Mouse (Mus musculus) hindbrain, embryonic 15.5 days (tissue): ENCODE data around the gene Nipa1. TPM values are rescaled to one million over a fixed set of nuclear protein-coding genes. Genes with fewer than 3 reads are reported as not detected.
A peak's percentile ranks its signal among the peaks of the same experiment; 100 is the strongest.

Source experiments
- ATAC-seq: fragments of 200-750 bp; cut with Nextera tagmentation; 2 replicates; pipeline ENCODE4 v1.8.0; 2017; ENCODE audit warnings: low read depth, moderate number of reproducible peaks, moderate TSS enrichment; ENCODE audit not compliant: low FRiP score
- H3K27ac ChIP-seq: fragments of 300-500 bp; sonication (generic); replicated peaks from 2 replicates; pipeline ENCODE4 v1.5.1; 2015; ENCODE audit warnings: mild to moderate bottlenecking, inconsistent platforms
- H3K27me3 ChIP-seq: fragments of 300-500 bp; sonication (generic); 2 replicates; pipeline ENCODE4 v1.6.1; 2015; ENCODE audit warnings: control low read depth, inconsistent platforms
- H3K36me3 ChIP-seq: fragments of 300-500 bp; sonication (generic); 2 replicates; pipeline ENCODE4 v1.6.1; 2015; ENCODE audit warnings: control low read depth, inconsistent platforms
- H3K4me1 ChIP-seq: fragments of 300-500 bp; sonication (generic); replicated peaks from 2 replicates; pipeline ENCODE4 v1.6.1; 2015; ENCODE audit warnings: control low read depth, inconsistent platforms
- H3K4me2 ChIP-seq: fragments of 300-500 bp; sonication (generic); 2 replicates; pipeline ENCODE4 v1.6.1; 2015; ENCODE audit warnings: moderate library complexity, mild to moderate bottlenecking, inconsistent platforms
- H3K4me3 ChIP-seq: fragments of 300-500 bp; sonication (generic); 2 replicates; pipeline ENCODE4 v1.5.1; 2015; ENCODE audit warnings: mild to moderate bottlenecking, inconsistent platforms
- H3K9ac ChIP-seq: fragments of 300-500 bp; sonication (generic); 2 replicates; pipeline ENCODE4 v1.6.1; 2015; ENCODE audit warnings: inconsistent platforms
- H3K9me3 ChIP-seq: fragments of 300-500 bp; sonication (generic); 2 replicates; pipeline ENCODE4 v1.6.1; 2016; ENCODE audit warnings: control low read depth, inconsistent platforms
- WGBS: fragments of 180-500 bp; shearing (Covaris S2); methylation state at CpG from one replicate; pipeline ENCODE4 v1.1.7; 2015; 5-methylcytosine and 5-hydroxymethylcytosine counted together
- polyA plus RNA-seq: library from polyadenylated mRNA; unstranded; fragments of >200 nt; fragmentation: Nextera tagmentation; extraction: Ambion mirVana; gene quantifications from 2 replicates; pipeline ENCODE4 v1.2.1, GENCODE M21; 2015

The Nipa1 gene
- polyA plus RNA-seq, 1 experiment from 2014 or later: 29.6 TPM

DNA sequence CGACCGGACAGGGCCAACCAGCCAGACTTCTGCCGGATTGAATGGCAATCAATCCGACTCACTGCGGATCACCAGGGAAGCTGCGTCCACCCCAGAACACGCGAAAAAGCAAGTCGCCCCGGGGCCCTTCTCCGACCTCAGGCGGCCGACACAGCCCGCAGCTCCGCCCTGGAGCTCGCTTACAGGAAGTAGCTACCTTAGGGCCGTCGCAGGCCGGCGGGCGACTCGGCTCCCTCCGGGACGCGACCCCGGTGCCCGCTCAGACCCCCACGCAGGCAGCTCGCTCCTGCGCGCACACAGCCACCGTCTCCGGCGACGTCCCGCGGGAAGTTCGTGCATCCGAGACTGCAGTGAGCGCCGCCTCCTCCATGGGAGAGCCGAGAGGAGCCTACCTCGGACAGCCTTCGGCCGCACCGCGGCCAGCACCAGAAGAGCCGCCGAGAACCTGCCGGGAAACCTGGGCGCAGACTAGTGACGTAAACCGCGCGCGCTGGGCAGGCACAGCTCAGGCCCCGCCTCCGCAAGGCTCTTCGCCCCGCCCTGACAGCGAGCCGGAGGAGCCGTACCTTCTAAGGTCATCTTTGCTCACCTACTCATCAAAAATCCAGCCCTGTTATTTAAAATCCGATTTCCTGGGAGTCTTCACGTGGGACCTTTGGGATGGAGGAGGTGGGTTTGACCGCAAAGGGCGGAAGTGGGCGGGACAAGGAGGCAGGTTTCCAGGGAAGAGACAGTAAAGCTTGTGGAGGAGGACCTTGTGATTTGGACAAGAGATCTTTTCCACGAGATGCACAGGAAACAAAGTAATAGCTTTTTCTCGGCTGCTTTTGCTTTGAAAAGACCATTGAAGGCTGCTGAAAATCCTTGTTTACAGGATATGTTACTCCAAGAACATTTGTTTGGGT lies 57.5 kb downstream of the Nipa1 start, which contains the start of gene Nipa2:
Nipa2 (minus strand) TSS at position 473 of the 905 bp plus-strand sequence.
- Histone ChIP-seq H3K9ac (peak within 1 kb of the TSS; percentile 97), H3K4me1 (peaks cover 18% of the 10 kb centered on the region), H3K9me3 (no peaks in the 10 kb centered on the region), H3K4me2 (peak within 1 kb of the TSS; percentile 85), H3K36me3 (no peaks in the 10 kb centered on the region), H3K4me3 (peak within 1 kb of the TSS; percentile 99), H3K27me3 (no peaks in the 10 kb centered on the region), H3K27ac (peak within 1 kb of the TSS; percentile 91)
- WGBS: under 1% methylated on average over 70 of the region's 70 CpGs
- ATAC-seq: peak; percentile 99

DNA sequence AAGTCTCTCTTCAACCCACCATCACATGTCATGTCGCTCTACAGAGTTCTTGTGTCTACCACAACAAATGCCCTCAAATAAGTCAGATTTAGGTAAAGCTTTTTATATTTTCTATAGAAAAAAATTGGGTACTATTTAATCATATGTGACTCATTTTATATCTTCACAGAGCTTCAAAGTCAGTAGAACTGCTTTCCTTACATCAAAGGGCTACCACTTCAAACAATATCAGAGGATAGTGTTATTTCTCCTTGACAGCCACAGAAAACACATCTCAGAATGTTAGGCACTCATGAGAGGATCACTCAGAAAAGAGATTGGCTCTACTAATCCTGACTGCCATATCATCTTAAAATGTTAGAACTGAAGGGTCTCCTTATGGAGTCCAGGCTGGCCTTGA lies 59.2 kb downstream of the Nipa1 start:
- Histone ChIP-seq H3K4me3 (no peak overlapping the region), H3K36me3 (no peaks in the 10 kb centered on the region), H3K4me1 (peaks cover 18% of the 10 kb centered on the region), H3K4me2 (no peak overlapping the region), H3K27ac (no peak overlapping the region), H3K9me3 (no peaks in the 10 kb centered on the region), H3K9ac (no peak overlapping the region), H3K27me3 (no peaks in the 10 kb centered on the region)
- ATAC-seq: no peak
- WGBS: 98% methylated on average over 1 of the region's 1 CpGs

DNA sequence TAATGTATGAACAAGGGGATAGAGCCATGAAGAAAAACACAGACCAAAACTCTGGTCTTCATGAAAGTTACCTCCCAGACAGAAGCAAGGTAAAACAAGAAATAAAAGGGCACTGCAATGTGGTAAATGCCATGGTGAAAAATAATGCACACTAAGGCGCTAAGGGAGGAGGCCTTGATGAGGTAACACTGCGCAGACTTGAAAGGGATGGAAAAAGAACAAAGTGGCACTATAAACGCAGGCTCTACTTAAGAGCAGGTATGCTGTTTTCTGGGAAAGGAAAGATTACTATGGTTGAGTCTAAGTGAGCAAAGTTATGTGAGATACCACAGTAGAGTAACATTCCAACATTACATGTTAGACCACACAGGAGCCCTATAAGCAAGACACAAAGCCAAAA lies 60.0 kb downstream of the Nipa1 start:
- Histone ChIP-seq H3K4me1 (peaks cover 18% of the 10 kb centered on the region), H3K36me3 (0 out of 2 replicates have a peak, but pooled peaks cover 3% of the 10 kb centered on the region), H3K9me3 (no peaks in the 10 kb centered on the region), H3K9ac (no peak overlapping the region), H3K27me3 (no peaks in the 10 kb centered on the region), H3K4me2 (no peak overlapping the region), H3K4me3 (no peak overlapping the region), H3K27ac (no peak overlapping the region)
- 98% methylated on average over 3 of the region's 3 CpGs for WGBS
- ATAC-seq: no peak

DNA sequence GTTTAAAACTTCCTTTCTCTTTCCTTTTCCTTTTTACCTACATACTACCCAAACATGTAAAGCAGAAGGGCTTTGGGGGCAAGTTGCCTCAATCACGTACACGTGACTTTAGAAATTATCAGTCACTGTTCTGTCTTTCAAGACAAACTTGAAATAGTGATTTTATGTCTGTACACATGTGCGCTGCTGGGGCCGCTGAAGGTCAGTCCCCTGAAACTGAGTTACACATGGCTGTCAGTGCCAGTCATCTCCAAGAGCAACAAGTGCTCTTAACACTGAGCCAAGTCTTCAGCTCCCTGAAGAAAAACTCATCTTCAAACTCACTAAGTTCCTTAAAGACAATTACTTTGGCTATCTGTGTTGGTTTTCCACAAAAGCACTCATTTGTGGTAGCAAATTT lies 61.8 kb downstream of the Nipa1 start:
- no peak for ATAC-seq
- H3K9ac ChIP-seq: no peak overlapping the region
- H3K4me1 ChIP-seq: peaks cover 11% of the 10 kb centered on the region
- peaks cover 10% of the 10 kb centered on the region; the same call in 1 of the 2 replicates for H3K36me3 ChIP-seq
- no peak overlapping the region for H3K27ac ChIP-seq
- H3K27me3 ChIP-seq: no peaks in the 10 kb centered on the region
- H3K9me3 ChIP-seq: peaks cover 5% of the 10 kb centered on the region; the same call in 1 of the 2 replicates
- no peak overlapping the region for H3K4me3 ChIP-seq
- 97% methylated on average over 4 of the region's 4 CpGs for WGBS
- H3K4me2 ChIP-seq: no peak overlapping the region

DNA sequence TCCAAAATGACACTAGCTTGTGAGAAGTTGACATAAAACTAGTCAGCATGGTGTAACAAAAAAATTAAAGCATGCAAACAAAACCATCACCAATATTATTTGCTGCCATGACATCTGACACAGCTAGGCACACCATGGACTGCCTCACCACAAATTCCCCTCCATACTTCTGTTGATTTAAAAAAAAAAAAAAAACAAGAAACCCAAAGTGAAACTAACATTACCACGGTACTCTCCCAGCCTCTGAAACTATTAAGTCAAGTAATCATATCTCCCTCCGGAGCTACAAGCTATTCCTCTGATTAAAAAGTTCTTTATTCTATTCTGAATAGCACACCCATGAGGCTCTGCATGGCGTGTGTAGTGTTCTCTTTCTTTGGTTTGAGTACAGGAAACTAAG lies 62.6 kb downstream of the Nipa1 start:
- Histone ChIP-seq H3K9ac (no peak overlapping the region), H3K27me3 (no peaks in the 10 kb centered on the region), H3K4me2 (no peak overlapping the region), H3K36me3 (peaks cover 10% of the 10 kb centered on the region; the same call in 1 of the 2 replicates), H3K9me3 (peaks cover 5% of the 10 kb centered on the region; the same call in 1 of the 2 replicates), H3K4me3 (no peak overlapping the region), H3K4me1 (peaks cover 9% of the 10 kb centered on the region), H3K27ac (no peak overlapping the region)
- ATAC-seq: no peak
- 91% methylated on average over 3 of the region's 3 CpGs for WGBS

DNA sequence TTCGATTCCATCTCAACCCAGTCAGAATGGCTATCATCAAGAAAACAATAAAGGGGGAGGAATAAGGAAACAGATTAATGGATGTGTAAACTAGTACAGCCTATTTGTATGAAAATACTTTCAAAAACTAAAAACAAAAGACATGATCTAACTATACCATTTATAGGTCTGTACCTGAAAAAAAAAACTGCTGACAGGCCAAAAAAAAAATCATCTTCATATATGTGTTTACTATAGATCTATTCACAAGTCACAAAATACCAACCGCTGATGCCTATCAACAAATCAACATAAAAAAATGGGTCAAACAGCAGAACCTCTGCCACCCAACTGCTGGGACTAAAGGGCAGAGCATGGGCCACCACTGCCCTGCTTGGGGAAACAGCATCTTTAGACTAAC lies 63.7 kb downstream of the Nipa1 start:
- H3K4me2 ChIP-seq: no peak overlapping the region
- H3K36me3 ChIP-seq: peaks cover 10% of the 10 kb centered on the region; the same call in 1 of the 2 replicates
- no peak overlapping the region for H3K4me3 ChIP-seq
- no peak overlapping the region for H3K27ac ChIP-seq
- WGBS: 100% methylated on average over 2 of the region's 2 CpGs
- peaks cover 5% of the 10 kb centered on the region; the same call in 1 of the 2 replicates for H3K9me3 ChIP-seq
- no peaks in the 10 kb centered on the region for H3K27me3 ChIP-seq
- H3K4me1 ChIP-seq: peaks cover 8% of the 10 kb centered on the region
- no peak for ATAC-seq
- H3K9ac ChIP-seq: no peak overlapping the region

DNA sequence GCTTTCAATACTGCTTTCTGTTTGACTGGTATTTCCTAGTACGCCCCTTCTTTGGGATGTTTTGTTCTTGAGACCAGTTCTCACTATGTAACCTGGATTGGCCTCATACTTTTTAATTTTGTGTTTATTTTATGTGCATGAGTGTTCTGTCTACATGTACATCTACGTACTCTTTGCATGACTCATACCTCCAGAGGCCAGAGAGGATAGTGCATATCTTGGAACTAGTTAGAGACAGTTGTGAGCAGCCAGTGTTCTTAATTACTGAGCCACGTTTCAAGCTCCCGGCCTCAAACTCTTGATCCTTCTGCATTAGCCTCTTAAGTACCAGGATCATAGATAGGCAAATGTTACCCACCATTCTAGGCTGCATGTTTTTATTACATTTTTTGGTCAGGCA lies 81.4 kb downstream of the Nipa1 start:
- Histone ChIP-seq H3K9ac (no peak overlapping the region), H3K4me1 (no peaks in the 10 kb centered on the region), H3K4me2 (no peak overlapping the region), H3K4me3 (no peak overlapping the region), H3K27ac (no peak overlapping the region), H3K27me3 (no peaks in the 10 kb centered on the region), H3K9me3 (no peaks in the 10 kb centered on the region), H3K36me3 (peaks cover 8% of the 10 kb centered on the region; the same call in 1 of the 2 replicates)
- WGBS: 90% methylated on average over 4 of the region's 4 CpGs
- ATAC-seq: no peak

DNA sequence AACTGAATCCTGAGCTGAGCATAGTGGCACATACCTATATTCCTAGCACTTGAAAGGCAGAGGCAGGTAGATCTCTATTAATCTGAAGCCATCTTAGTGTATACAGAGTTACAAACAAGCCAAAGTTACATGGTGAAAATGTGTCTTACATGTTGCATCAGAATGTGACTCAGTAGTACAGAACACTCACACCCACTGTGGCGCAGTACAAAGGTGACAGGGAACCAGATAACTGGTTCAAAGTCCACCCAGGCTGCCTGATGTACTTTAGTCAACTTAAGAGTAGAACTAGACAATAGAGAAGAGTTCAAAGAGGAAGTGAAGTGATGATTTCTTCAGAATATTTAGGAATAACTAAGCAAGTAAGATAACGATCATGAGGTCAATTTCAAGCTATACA lies 84.7 kb downstream of the Nipa1 start:
- Histone ChIP-seq H3K4me2 (no peak overlapping the region), H3K27ac (no peak overlapping the region), H3K9ac (no peak overlapping the region), H3K27me3 (no peaks in the 10 kb centered on the region), H3K4me3 (no peak overlapping the region), H3K36me3 (peaks cover 23% of the 10 kb centered on the region), H3K9me3 (no peaks in the 10 kb centered on the region), H3K4me1 (no peaks in the 10 kb centered on the region)
- ATAC-seq: no peak
- WGBS: 94% methylated on average over 2 of the region's 2 CpGs

DNA sequence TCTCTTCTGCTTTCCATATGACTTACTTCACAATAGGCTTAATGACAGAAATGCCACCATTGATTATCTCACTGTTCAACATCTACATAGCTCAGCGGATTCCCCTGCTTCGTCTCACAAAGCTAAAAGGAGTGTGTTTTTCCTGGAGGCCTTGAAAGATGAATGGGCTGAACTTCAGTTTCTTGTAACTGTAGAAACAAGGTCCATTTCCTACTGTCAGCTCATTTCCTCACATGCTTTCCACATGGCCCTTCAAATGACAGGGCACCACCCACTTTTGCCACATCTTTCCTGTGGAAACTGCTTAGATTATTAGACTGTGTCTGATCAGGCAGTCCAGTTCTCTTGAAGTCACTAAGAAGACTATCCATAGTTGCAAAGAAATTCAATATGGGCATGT lies 91.1 kb downstream of the Nipa1 start:
- Histone ChIP-seq H3K9ac (no peak overlapping the region), H3K9me3 (no peaks in the 10 kb centered on the region), H3K4me2 (no peak overlapping the region), H3K4me3 (no peak overlapping the region), H3K4me1 (no peaks in the 10 kb centered on the region), H3K27me3 (no peaks in the 10 kb centered on the region), H3K27ac (no peak overlapping the region), H3K36me3 (peaks cover 63% of the 10 kb centered on the region)
- WGBS: 85% methylated on average over 2 of the region's 2 CpGs
- ATAC-seq: no peak

Other genes with a start within 250 kb of the Nipa1 start
- 35.7 and 38.2 TPM in 2 replicates for gene Tubgcp5, start 225.8 kb downstream of the Nipa1 start, polyA plus RNA-seq
- 46.7 and 51.3 TPM in 2 replicates for gene Cyfip1, start 178.2 kb downstream of the Nipa1 start, polyA plus RNA-seq
- 35.7 and 40.2 TPM in 2 replicates for gene Nipa2, start 57.5 kb downstream of the Nipa1 start, polyA plus RNA-seq
- 50.4 and 50.7 TPM in 2 replicates for gene Herc2, start 30.2 kb upstream of the Nipa1 start, polyA plus RNA-seq
- gene Oca2, start 219.8 kb upstream of the Nipa1 start, polyA plus RNA-seq: 0.90 and 1.6 TPM in 2 replicates